Mouse (Mus musculus): ENCODE data around the gene Mrpl2.

DNA sequence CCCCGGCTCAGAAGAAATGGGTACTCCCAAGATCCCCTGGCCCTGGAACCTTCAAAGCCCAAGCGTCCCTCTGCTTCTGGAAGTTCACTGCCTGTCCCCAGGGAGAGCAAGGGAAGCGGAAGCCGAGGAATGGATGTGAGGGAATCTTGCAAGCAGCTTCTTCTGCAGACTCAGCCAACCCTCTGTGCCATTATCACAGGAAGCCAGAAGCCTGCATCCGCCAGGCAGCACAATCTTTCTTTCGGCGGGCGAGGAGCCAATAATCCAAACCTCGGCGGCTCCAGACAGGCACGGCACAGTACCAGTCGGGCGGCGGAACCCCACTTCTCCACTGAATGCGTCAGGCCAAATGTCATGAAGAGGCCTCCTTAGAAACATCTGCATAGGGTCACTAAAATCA is 24.7 kb upstream of the Mrpl2 start:
- TF ChIP-seq CTCF (IDR thresholded peaks at IDR 0.05; ENCODE audit: control insufficient read depth, insufficient read depth, low read length) (no peak), POLR2A (IDR thresholded peaks at IDR 0.05; ENCODE audit: borderline replicate concordance, control insufficient read depth, low read depth, low read length) (no peak)
